Mouse (Mus musculus): Measurements from ENCODE around the gene Smarcd2.

The Smarcd2 gene

DNA sequence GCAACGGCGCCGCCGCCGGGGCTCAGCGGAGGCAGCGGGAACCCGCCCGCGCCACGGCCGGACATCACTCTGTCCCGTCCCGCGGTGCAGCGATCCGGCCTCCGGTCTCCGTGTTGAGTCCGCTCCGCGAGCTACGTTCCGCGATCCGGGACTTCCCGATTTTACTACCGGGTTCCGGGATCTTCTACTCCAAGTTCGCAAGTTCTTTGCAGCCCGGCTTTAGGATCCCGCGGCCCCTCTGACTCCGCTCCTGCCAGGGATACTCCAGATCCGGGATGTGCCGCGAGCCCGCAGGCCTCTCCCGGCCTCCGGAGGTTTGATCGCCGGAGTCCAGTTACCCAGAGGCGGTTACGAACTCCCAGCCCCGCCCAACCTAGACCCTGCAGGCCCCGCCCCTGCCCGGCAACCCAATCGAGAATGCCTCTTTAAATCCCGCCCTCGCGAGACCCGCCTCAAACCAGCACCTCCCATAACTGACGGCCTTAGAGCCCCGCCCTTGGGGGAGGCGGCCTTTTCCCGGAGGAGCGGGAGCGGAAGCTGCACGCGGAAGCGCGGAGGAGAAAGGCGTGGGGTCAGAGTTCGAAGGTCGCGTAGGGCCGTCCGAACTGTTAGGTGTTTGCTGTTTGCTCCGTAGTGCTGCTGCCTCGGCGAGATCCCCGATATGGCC is at the start of gene Smarcd2:
Gene Smarcd2, minus strand, starts transcription at position 329 of the 667 bp plus-strand sequence.
- peak; percentile 99 for DNase-seq (ENCODE audit: low spot score in 2 of 2)

DNA sequence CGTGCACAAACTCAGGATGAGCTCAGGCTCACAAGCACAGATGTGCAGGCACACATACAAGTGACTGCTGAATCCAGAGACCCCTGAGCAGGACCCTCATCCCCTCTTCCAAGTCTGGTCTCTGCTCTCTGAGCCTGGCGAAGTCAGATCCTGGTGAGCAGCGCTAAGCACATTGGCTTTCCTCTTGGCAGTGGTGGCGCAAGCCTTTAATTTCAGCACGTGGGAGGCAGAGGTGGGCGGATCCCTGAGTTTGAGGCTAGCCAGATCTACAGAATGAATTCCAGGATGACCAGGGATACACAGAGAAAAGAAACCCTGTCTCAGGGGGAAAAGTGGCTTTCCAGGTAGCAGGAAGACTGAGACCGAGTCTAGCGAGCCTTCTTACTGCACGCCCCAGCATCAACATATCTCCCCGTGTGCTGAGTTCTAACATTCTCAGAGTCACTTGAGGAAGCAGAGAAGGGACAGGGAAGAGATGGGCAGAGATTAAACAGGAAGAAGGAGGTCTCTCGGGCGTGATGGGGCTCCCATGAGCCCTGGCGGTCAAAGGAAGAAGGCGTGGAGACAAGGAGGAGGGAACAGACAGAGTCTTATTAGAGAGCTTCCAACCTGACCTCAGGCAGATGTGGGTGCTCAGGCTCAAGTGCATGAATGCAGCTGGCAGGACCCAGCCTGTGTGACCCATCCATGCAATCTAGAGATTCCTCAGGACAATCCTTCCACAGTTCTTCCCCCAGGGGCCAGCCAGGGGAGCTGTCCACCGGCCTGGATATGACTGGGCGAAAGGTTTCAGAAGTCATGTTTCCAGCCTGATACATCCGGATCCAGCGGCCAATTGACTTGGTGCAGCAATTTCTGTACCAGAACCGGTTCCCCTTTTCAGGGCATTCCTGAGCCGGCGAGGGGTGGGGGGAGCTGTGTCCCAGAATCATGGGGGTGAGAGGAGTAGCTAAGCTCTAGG is 45.9 kb upstream of the Smarcd2 start:
- peak; percentile 13 to 30 for DNase-seq (ENCODE audit: low spot score in 2 of 2)

- no peak for DNase-seq (ENCODE audit: low spot score in 2 of 2)
Measured at GRCm38 (mm10) chr11:106317801-106318200, 45.0 kb upstream of the Smarcd2 start.

GRCm38 (mm10) chr11:106316416-106316815 is 43.6 kb upstream of the Smarcd2 start:
- no peak for DNase-seq (ENCODE audit: low spot score in 2 of 2)

DNA sequence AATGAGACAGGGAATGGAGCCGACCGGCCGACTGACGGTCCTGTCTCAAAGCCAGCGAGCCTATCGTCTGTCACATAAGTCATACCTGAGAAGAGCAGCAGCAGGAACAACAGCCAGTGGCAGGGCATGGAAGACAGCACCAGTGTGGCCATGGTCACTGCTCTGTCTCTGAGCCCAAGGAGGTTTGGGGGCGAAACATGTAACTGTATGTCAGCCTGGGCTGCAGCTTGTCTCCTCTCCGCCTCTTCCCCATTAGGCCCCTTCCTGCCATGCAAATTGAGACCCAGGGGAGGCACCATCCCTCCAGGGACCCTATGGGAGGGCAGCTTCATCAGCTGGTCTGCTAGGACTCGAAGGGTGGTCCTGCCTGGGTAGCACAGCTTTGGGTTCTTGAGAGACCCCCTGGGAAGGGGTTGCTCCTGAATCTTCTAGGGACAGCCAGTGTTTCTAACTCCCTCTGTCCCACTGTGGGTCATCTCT is 41.6 kb upstream of the Smarcd2 start, which contains the start of gene Cd79b:
Gene Cd79b, minus strand, starts transcription at position 430 of the 480 bp plus-strand sequence.
- DNase-seq (ENCODE audit: low spot score in 2 of 2), result no peak

DNA sequence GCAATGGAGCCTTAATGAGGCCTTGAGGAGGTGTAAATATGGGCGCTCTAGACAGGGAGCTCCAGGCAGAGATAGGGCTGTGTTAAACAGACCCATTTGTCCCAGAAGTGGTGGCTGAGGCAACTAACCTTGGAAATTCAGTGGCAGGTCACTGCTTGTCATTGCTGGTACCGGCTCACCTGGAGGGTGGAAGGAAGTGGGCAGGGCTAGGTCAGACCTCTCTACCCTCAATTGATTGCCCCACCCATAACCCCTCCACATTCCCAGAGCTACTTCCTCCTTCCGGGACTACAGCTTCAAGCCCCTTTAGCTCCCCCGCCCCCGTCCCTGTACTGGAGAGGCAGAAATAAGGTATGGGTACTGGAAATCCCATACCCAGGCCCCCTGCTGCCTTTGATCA is 40.8 kb upstream of the Smarcd2 start:
- DNase-seq (ENCODE audit: low spot score in 2 of 2), result no peak

DNA sequence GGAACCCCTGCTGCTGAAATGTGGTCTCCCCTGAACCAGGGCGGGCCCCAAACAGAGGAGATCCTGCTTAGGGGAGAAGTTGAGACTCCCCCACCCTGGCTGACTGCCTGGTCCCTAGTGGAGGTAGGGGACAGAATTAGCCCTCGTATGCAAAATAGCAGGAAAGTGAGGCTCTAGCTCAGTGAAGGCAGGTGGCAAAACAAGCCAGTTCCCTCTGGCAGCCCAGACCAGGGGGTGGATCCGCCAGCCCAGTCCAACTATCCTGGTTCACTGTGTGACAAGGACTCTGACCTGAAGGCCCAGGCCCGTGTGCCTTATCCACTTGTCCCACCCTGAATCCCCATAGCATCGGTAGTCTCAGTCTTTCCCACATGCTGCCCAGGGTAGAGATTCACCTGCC is 37.4 kb upstream of the Smarcd2 start:
- DNase-seq (ENCODE audit: low spot score in 2 of 2), result no peak

- DNase-seq (ENCODE audit: low spot score in 2 of 2), result no peak
Measured at GRCm38 (mm10) chr11:106308162-106308561, 35.4 kb upstream of the Smarcd2 start.

DNA sequence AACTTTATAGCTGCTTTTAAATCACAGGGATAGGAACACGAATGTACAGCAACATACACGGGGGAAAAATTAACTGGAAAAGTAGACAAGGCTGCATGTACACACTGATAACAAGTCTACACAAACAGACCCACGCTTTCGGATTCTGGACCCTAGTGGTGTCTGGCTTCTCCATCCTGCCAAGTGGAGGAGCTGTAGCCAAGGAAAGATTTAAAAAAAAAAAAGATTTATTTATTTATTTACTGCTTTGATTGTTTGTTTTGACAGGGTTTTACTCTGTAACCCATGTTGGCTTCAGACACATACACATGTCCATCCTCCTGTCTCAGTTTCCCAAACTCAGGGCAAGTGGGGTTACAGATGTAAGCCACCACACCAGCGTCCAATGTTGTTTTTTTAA is 34.7 kb upstream of the Smarcd2 start:
- DNase-seq (ENCODE audit: low spot score in 2 of 2), result no peak

DNA sequence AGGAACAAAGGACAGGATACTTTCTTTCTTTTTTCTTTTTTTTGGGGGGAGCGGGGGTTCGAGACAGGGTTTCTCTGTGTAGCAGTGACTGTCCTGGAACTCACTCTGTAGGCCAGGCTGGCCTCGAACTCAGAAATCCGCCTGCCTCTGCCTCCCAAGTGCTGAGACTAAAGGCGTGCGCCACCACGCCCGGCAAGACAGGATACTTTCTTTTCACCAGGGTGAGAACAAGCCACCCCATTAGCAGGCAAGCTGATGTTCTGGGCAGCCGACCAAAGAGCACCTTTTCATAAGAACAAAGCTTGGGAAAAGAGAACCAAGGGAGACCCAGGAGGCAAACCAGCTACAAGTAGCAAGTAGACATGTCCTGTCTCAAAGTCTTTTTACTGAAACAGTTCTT is 34.0 kb upstream of the Smarcd2 start:
- no peak for DNase-seq (ENCODE audit: low spot score in 2 of 2)

- DNase-seq (ENCODE audit: low spot score in 2 of 2), result no peak
Measured at GRCm38 (mm10) chr11:106306065-106306385, 33.3 kb upstream of the Smarcd2 start.

DNA sequence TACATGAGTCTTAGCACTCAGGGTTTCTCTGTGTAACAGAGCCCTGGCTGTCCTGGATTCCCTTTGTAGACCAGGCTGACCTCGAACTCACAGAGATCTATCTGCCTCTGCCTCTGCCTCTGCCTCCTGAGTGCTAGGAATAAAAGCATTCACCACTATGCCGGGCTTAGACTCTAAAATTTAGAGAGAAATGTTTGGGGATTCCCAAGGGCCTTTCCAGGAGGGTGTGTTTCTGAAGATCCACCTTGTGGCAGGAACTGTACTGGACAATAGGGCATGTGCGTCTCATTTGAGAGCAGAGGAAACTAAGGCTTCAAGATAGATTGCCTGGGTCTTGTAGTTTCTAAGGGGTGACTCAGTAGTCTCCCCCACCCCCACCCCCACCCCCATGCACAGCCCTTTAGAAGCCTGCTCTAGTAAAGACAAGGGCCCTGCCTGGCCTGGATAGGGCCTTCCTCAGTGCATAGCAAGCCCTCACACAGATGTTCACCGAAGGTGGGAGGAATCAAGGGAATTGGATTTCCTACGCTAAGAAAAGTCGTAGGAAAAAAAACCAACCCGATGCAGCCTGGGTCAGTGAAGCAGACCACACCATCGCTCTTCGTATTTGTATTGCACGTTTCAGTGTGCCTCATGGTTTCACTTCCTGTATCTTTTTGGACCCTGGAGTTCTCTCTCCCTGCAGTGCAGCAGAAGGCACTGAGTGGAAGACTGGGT is 32.7 kb upstream of the Smarcd2 start:
- DNase-seq (ENCODE audit: low spot score in 2 of 2), result no peak

GRCm38 (mm10) chr11:106302634-106303033 is 29.9 kb upstream of the Smarcd2 start:
- DNase-seq (ENCODE audit: low spot score in 2 of 2), result no peak

DNA sequence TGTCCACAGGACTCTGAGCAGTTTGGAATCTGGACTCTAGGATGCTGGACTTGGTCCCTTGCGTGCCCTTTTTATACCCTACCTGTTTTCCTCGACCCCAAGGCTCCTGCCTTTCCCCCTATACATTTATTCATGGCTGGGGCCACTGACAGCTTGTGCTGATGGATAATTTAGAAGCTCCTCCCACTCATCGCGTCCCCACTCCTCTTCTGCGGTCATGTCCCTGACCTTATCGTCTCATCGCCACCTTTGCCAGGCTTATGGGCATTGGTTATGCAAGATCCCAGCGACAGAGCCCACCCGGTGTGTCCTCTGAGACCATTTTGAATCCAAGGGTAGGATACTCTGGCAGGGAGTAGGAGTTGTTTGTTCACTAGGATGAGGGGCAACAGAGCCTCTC is 29.0 kb upstream of the Smarcd2 start, which contains the start of gene Gh:
Gene Gh, minus strand, starts transcription at position 101 of the 400 bp plus-strand sequence.
- DNase-seq (ENCODE audit: low spot score in 2 of 2), result no peak

DNA sequence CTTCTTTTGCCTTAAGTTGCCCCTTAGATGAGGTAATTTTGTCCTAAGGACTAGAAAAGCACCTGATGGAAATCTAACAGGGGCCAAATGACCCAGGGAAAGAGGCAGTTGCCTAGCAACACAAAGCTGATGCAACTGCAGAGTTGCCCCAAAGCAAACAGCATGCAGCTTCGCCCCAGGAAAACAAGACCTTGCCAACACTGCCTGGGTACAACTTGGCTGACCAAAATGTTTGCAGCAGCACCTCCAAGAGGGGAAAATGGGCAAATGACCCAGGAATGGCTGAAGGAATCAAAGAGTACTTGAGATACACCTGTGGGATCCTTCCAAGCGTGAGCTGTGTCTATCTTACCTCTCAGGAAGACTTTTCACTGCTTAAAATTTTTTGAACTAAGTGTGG is 19.1 kb upstream of the Smarcd2 start:
- no peak for DNase-seq (ENCODE audit: low spot score in 2 of 2)

- no peak for DNase-seq (ENCODE audit: low spot score in 2 of 2)
Measured at GRCm38 (mm10) chr11:106290376-106290775, 17.6 kb upstream of the Smarcd2 start.

DNA sequence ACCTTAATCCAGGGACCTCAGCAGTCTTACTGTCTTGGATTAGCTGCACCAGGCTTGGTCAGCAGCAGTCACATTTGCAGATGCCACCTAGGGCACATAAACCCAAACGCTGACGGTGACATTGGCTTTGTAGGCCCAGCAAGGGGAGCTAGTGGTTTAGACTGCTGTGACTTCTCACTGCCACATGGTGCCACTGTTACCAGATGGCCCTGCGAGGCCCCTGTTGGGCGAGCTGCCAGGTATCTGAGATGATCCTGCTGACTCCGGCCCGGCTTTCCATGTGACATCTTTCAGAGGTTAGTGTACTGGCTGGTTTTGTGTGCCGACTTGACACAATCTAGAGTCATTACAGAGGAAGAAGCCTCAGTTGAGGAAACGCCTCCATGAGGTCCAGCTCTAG is 16.6 kb upstream of the Smarcd2 start:
- no peak for DNase-seq (ENCODE audit: low spot score in 2 of 2)

DNA sequence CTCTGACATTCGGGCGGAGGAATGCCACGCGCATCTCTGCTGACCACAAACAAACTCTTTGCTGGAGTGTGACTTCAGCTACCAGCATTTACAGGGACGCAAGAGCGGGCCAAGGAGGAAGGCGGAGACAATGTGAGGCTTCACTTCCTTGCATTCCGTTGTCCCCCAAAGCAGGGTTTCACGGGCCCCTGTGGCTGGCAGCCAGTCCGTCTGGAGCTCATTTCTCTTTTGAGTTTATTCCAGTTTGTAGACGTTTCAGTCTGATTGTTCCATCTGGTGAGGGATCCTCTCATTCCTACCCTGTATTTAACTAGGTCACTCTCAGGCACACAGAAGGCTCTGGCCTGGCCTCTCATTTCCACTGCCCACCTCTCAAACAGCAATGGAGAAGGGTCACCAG is 14.2 kb upstream of the Smarcd2 start:
- no peak for DNase-seq (ENCODE audit: low spot score in 2 of 2)

- DNase-seq (ENCODE audit: low spot score in 2 of 2), result no peak
Measured at GRCm38 (mm10) chr11:106286206-106286605, 13.4 kb upstream of the Smarcd2 start.

GRCm38 (mm10) chr11:106284126-106284525 is 11.4 kb upstream of the Smarcd2 start:
- no peak for DNase-seq (ENCODE audit: low spot score in 2 of 2)

GRCm38 (mm10) chr11:106283371-106283770 is 10.6 kb upstream of the Smarcd2 start:
- no peak for DNase-seq (ENCODE audit: low spot score in 2 of 2)

DNA sequence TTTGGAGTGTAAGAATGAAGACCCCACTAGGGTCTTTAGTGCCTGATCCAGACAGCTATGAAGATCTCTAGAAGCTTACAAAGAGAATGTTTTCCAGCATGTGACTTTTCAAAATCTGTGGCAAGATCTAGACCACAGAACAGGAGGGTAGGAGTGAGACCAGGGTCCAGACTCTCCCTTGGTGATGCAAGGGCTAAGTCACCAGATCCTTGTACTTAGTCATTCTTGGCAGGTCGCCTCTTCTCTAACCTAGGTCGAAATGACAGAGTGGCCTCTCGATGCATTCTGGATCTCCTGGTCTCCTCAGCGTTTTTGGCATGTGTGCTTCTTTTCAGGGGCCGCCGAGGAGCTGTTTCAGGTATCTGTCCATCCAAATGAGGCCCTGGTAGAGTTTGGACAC is 9.7 kb upstream of the Smarcd2 start:
- DNase-seq (ENCODE audit: low spot score in 2 of 2), result no peak

Data from right cerebral cortex, postnatal 36 days (tissue).